Mouse (Mus musculus) left cerebral cortex, postnatal 4 days (tissue): ENCODE results near the gene Hist1h2be. TPM values are rescaled to one million over a fixed set of nuclear protein-coding genes. Genes with fewer than 3 reads are reported as not detected.
"Not testable (repeated sequence)": the region's sequence is repeated elsewhere in the genome, so short reads cannot be mapped to it uniquely, and the experiment has no call there.

Source experiments
- DNase-seq: peaks from one replicate; pipeline ENCODE4 v3.0.0-alpha.2; 2022
- intact Hi-C: fragments of 180-260 bp; cut with DNase I; formaldehyde crosslinking; loops from one replicate; pipeline ENCODE4 v1.15.1; 2025
- total RNA-seq, 2 experiments: library from RNA; stranded (reverse); gene quantifications; 2 replicates each; pipeline ENCODE4 v1.2.3; 2021

Hist1h2be gene
- total RNA-seq, 2 experiments from 2014 or later: 13.0 to 16.9 TPM

DNA sequence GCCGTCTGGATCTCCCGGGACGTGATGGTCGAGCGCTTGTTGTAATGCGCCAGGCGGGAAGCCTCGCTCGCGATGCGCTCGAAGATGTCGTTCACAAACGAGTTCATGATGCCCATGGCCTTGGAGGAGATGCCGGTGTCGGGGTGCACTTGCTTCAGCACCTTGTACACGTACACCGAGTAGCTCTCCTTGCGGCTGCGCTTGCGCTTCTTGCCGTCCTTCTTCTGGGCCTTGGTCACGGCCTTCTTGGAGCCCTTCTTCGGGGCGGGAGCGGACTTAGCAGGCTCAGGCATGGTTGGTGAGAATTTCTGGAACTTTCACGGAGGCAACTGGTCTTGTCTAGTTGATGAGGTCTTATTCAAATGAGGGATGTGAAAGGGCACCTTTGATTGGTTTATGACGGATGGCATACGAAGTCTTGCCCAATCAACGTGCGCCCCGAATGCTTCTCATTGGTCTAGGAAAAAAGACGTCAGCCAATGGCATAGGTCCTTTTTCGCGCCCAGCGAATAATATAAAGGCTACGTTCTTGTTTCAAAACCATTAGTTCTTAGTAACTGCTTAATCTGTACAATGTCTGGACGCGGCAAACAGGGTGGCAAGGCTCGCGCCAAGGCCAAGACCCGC lies 46.9 kb downstream of the Hist1h2be start, which contains the start of the genes Hist1h2bf and Hist1h2ad:
Gene Hist1h2bf, minus strand, starts transcription at position 299 of the 627 bp plus-strand sequence.
Gene Hist1h2ad, plus strand, starts transcription at position 484 of the 627 bp plus-strand sequence.
- peak; percentile 91 for DNase-seq
- intact Hi-C loops: not testable (repeated sequence)

DNA sequence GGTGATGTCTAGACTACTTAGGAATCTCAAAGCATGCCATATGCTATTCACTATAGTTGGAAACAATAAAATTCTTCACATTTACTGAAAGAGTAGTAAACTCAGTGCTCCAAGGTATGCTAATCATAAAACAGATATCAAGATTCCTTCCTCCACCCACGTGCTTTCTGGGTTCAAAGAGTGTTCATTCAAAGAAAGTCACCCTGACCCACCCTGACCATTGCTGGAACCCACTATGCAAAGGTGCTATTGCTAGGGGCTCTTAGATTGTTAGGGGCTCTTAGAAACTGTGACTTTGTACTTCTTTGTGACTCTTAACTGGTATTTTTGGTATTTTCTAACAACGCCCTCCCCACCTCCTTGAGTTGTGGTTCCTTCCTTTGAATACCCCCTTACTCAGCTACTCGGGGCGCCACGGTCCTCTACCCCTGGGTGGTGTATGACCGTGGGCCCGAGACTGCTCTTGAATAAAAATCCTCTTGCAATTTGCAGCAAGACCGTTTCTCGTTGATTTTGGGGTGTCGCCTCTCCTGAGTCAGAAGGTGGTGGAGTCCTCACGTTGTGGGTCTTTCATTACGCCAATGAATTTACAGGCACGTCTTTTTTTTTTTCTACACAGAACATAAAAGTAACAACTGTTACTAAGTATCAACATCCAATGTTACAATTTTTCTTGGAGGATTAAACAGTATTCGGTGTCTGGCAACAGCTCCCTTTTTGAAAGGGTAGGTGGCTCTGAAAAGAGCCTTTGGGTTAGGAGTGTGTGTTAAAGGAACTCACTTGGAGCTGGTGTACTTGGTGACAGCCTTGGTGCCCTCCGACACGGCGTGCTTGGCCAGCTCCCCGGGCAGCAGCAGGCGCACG lies 47.7 kb downstream of the Hist1h2be start:
- intact Hi-C loops, DNase-seq: not testable (repeated sequence)

DNA sequence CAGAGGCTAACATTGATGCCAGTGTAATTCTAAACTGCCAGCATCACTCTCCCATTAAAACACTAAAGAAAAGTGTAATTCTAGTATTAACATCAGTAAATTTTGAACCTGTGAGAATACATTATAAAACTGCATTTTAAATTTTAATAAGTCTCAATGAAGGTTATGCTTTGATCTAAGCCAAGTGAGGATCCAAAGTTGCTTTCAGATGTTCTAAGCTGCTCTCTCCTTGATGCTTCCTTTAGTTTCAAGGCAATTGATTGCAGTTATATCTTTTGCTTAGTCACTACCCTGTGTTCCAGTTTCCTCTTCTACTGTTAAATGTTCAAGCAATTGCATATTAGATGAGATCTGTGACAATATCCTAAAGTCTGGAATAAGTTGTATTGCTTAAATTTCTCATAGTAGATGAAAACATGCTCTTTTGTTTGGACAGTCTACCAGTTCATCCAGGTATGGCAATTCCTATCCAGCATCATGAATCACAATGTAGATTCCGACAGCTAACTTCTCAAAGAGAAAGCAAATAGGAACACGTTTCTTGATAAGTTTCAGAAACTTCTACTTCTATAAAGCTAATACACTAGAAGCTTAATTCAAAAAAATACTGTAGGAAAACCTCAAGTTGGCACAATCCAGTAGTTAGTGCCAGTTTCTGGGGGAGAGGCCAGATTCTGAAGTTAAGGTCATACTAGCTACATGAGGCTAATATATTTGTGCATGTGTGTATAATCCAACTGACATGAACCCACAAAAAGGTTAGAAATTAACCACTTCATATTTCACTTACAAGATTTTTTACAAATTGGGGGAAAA lies 48.5 kb downstream of the Hist1h2be start:
- DNase-seq: no peak
- intact Hi-C loops: no loop called here

DNA sequence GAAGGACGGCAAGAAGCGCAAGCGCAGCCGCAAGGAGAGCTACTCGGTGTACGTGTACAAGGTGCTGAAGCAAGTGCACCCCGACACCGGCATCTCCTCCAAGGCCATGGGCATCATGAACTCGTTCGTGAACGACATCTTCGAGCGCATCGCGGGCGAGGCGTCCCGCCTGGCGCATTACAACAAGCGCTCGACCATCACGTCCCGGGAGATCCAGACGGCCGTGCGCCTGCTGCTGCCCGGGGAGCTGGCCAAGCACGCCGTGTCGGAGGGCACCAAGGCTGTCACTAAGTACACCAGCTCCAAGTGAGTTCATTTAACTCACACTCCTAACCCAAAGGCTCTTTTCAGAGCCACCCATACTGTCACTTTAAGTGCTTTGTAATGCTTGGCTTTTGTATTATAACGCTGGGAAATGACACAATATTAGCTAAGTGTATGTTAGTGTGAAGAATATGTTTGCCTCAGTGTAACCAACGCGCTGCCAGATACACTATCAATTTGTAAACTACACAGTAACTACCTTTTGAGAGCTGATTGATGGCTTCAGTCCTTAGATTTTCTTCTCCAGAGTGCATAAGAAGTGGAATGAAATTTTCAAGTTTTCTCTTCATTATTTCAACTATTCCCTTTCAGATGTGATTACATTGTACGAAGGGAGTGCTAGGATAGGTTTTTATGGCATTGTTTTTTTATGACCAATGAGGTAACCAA lies 49.3 kb downstream of the Hist1h2be start:
- intact Hi-C loops: not testable (repeated sequence)

DNA sequence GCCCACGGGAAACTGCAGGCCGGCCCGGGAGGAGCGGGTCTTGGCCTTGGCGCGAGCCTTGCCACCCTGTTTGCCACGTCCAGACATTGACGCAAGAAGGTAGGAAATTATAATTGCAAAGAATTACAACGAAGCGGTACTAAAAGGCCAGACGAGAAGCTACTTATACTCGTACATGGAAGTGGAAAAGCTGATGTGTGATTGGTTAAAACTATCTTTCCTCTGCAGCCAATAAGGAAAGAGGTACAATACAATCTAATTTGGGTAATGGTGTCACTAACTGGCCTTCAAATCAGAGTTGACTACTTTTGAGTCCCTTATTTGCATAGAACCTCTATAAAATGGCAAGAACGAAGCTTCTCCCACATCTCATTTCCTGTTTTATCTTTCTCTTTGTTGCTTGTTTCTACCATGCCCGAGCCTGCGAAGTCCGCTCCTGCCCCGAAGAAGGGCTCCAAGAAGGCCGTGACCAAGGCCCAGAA lies 49.9 kb downstream of the Hist1h2be start, which contains the start of the genes Hist1h2ae and Hist1h2bg:
Gene Hist1h2ae, minus strand, starts transcription at position 199 of the 482 bp plus-strand sequence.
Gene Hist1h2bg, plus strand, starts transcription at position 375 of the 482 bp plus-strand sequence.
- DNase-seq: peak; percentile 57
- intact Hi-C loops: no loop called here

More for the DNA sequence above, 49.3 kb downstream of the Hist1h2be start:
- DNase-seq: not testable (repeated sequence)

DNA sequence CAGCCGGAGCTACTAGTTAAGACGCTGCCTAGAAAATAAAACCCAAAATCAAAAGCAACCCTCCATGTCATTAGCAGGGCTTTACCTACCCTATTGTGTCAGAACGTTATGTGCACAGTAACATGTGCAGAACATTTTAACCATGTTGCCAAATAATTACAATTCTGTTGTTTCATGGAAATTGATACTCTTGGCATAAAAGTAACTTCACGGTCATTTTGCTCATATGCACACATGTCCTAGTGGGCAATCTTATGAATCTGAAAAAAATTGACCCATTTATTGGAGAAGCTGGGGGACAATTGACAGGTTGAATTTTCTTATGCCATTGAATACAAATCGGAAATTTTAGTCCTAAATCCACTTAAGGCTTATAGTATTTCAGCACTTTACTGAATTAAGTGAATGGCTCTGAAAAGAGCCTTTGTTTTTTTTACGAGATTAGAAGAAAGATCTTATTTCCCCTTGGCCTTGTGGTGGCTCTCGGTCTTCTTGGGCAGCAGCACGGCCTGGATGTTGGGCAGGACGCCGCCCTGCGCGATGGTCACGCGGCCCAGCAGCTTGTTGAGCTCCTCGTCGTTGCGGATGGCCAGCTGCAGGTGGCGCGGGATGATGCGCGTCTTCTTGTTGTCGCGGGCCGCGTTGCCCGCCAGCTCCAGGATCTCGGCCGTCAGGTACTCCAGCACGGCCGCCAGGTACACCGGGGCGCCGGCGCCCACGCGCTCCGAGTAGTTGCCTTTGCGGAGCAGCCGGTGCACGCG lies 50.5 kb downstream of the Hist1h2be start:
- DNase-seq, intact Hi-C loops: not testable (repeated sequence)

DNA sequence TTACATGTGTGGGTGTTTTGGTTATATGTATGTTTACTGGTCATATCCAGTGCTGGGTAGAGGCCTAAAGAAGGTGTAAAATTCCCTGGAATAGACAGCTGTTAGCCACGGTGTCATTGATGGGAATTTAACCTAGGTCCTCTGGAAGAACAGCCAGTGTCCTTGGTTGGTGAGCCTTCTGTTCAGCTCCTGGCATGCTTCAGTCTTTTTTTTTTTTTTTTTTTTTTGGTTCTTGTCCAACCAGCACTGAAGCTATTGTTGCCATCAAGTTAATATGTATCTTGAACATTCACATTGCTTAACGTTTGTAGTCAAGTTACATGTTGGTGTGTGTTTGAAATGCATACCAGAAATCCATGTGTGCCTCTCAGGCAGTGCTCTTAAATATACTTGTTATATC lies 56.4 kb downstream of the Hist1h2be start:
- DNase-seq: no peak
- intact Hi-C loops: loop anchor here (10.0 kb wide), 1 partner anchor 190 kb away; the partner anchor contains the start of genes Hist1h2ab, Hist1h3b and Hist1h4b

DNA sequence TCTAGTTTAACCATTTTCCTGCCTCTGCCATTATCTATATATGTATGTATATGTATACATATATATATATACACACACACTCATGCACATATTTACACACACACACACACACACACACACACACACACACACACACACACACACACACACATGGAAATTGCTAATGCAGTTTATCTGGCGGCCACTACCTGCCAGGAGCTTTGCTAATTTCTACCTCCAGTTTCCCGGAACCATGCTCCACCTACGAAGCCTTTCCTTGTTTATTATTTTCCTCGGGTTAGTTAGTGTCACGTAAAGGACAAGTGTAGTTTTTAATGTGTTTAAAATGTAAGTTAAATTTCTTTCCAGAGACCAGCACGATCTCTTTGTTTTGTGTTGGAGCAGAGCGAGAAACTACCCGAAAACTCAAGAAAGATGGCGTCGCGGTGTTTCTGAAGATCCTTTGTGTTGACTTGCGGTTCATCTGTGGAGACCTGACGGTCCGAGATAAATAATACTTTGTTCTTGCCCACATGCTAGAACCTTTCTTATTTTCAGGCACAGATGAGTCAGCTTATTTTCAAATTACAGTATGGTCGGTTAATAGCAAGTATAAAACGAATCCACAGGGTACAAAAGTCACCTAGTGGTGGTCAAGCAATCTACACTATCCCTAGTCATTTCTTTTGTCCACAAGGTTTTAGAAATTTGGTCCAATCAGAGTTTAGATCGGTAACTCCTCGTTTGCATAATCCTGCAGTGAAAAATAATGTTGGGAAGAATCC lies 58.0 kb downstream of the Hist1h2be start:
- intact Hi-C loops: loop anchor here (10.0 kb wide), 1 partner anchor 192 kb away; the partner anchor contains the start of genes Hist1h2ab, Hist1h3b and Hist1h4b
- no peak for DNase-seq

DNA sequence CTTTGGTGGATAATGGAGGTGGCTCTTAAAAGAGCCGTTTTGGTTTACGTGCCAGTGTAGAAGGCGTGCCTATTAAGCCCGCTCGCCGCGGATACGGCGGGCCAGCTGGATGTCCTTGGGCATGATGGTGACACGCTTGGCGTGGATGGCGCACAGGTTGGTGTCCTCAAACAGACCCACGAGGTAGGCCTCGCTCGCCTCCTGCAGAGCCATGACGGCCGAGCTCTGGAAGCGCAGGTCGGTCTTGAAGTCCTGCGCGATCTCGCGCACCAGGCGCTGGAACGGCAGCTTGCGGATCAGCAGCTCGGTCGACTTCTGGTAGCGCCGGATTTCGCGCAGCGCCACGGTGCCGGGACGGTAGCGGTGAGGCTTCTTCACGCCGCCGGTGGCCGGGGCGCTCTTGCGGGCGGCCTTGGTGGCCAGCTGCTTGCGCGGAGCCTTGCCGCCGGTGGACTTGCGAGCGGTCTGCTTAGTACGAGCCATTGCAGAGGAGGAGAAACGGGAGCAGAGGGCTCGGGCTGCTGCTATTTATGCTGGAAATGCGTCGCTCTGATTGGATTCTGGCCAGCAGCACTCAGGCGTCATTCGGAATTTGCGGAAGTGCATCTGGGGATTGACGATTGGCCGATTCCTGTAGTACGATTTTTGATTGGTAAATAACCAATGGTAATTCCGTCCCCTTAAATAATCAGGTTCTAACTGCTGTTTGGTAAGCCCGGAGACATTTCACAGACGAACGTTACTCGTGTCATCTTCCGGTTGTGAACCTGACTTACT lies 58.9 kb downstream of the Hist1h2be start, which contains the start of gene Hist1h3e:
Gene Hist1h3e, minus strand, starts transcription at position 487 of the 777 bp plus-strand sequence.
- intact Hi-C loops: loop anchor here (10.0 kb wide), 1 partner anchor 193 kb away; the partner anchor contains the start of genes Hist1h2ab, Hist1h3b and Hist1h4b

DNA sequence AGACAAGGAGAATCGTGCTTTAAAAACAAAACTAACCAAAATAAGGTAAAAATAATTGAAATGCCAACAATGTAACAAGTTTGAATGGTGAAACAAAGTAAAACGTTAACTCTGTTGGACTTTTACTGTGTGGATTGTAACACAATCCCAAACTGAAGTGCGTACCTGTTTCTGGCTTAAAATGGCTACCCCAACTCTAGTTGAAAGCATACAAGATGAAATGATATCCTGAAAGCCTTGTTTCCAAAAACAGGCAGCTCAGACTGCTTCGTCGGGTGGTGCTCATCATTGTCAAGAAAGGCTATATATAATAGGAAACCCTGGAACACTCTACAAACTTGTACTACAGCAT lies 59.4 kb downstream of the Hist1h2be start:
- not testable (repeated sequence) for DNase-seq
- intact Hi-C loops: loop anchor here (10.0 kb wide), 1 partner anchor 193 kb away; the partner anchor contains the start of genes Hist1h2ab, Hist1h3b and Hist1h4b

More for the DNA sequence above, 58.9 kb downstream of the Hist1h2be start, which contains the start of gene Hist1h3e:
- peak; percentile 94 for DNase-seq

DNA sequence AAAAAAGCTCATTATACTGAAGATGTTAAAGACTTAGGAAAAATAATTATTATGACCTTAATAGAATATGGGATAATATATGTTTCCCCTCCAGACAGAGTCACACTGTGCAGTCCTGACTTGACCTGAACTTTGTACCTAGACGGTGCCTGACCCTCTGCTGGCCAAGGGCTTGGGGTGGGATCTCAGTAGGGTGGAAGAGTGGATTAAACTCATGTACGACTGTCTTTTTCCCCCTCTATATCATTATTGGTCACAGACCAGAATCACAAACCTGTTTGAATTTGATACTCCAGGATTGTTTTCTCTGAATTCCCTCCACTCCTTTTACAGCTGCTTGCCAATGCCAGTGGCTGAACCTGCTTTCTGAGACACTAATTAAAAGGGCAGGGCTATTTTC lies 60.2 kb downstream of the Hist1h2be start:
- intact Hi-C loops: loop anchor here (10.0 kb wide), 1 partner anchor 194 kb away; the partner anchor contains the start of genes Hist1h2ab, Hist1h3b and Hist1h4b

DNA sequence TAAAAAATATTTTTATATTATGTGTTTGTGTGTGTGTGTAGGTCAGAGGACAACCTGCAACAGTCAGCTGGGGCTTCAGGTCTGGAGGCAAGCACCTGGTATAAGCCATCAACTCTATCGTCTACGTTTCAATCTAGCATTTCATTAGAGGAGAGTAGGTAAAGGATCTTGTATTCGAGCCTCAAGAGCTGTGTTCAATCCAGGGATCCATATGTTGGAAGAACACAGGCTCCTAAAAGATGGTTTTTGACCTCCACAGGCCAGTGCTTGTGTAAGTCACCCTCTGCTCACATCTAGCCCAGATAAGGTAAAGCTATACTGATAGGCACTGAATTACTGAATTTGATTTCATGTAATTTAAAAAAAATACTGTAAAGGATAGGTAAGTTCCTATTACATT lies 64.0 kb downstream of the Hist1h2be start:
- intact Hi-C loops: no loop called here
- DNase-seq: no peak

More for the DNA sequence above, 60.2 kb downstream of the Hist1h2be start:
- not testable (repeated sequence) for DNase-seq

DNA sequence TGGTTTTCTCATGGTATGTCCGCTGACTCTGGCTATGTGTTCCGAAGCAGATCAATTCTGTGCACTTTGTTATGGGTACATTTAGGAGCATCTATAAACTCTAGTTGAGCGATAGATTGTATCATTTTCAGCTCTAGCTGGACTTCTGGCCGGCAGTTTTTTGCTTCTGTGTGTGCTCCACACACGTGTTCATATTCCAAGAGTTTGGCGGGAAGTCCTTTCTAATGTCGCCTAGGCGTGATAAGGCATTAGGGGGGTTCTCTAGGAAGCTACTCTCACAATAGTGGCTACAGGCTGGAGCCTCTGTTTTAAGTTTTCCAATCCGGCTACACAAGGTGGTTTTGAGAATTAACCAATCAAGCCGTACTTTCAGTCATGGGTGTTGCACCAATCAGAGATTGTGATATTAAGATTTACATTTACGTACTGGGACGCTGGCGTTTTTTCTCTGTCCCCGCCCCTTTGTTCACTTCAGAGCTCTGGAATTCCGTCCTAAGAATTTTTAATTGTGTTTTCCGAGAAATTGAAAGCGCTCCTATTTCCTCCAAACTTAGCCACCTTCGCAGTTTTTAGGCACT lies 65.0 kb downstream of the Hist1h2be start:
- DNase-seq: peak; percentile 66
- intact Hi-C loops: no loop called here

DNA sequence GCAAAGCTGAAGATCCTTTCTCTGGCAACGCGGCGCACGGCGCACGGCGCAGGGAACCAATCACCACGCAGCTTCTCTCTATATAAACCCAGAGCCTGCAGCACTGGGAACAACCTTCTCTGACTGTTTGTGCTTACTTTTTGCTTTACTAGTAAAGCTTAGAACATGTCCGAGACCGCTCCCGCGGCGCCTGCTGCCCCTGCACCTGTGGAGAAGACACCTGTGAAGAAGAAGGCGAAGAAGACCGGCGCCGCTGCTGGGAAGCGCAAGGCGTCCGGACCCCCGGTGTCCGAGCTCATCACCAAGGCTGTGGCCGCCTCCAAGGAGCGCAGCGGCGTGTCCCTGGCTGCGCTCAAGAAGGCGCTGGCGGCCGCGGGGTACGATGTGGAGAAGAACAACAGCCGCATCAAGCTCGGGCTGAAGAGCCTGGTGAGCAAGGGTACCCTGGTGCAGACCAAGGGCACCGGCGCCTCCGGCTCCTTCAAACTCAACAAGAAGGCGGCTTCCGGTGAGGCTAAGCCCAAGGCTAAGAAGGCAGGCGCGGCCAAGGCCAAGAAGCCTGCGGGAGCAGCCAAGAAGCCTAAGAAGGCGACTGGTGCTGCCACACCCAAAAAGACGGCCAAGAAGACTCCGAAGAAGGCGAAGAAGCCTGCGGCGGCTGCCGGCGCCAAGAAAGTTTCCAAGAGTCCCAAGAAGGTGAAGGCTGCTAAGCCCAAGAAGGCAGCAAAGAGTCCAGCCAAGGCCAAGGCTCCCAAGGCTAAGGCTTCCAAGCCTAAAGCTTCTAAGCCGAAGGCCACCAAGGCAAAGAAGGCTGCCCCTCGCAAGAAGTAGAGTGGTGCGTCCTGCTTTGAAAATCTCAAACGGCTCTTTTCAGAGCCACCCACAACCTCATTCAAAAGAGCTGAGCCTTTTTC lies 65.7 kb downstream of the Hist1h2be start:
- DNase-seq: peak; percentile 77
- intact Hi-C loops: no loop called here

DNA sequence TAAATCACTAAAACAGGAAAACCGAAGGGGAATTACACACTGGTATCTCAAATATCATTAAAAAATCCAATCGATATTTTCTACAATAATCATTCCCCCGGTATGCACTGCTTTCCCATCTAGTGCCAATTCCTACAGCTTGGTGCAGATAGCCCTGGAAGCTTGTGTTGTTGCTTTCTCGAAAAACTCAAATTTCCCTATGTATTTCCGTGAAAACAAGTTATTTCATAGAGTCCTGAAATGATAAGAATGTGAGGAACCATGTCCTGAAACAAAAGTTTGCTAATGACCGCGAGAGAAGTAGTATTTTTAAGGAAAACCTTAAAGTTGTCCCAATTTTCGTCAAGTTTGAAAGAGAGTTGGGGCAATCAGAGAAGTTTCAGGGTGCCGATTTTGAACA lies 66.5 kb downstream of the Hist1h2be start:
- intact Hi-C loops: no loop called here
- no peak for DNase-seq
